Mouse (Mus musculus): ENCODE measurements around the gene Gm16181. TPM values are rescaled to one million over a fixed set of nuclear protein-coding genes. Genes with fewer than 3 reads are reported as not detected.

Gm16181 gene
- polyA plus RNA-seq, 1 experiment from 2014 or later, result 0.41 TPM

DNA sequence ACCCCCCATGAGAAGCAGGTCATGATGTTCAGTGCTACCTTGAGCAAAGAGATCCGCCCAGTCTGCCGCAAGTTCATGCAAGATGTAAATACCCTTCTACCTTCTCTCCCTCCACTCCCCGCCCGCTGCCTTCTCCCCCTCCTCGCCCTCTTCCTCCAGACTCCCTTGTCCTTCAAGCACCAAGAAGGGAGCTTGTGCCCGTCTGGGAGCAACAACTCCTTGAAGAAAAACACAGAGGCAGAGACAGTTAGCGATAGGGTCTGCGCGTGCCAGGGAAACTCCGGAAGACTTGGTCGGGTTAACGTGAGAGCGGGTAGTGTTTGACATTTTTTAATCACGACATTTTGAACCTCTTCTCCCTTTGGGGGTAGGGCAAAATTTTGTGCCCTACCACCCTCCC is 28.4 kb downstream of the Gm16181 start:
- H3K4me3 ChIP-seq (ENCODE audit: low read length), result no peak overlapping the region
- H3K9me3 ChIP-seq (replicated peaks; ENCODE audit: control insufficient read depth, low read length), result no peaks in the 10 kb centered on the region
- no peak overlapping the region for H3K9ac ChIP-seq (ENCODE audit: low read length)
- peaks cover 94% of the 10 kb centered on the region for H3K36me3 ChIP-seq (ENCODE audit: control insufficient read depth, insufficient read depth)
- no peaks in the 10 kb centered on the region for H3K27me3 ChIP-seq (ENCODE audit: control insufficient read depth, insufficient read depth, low read length)
- 86% methylated on average over 14 of the region's 14 CpGs for WGBS
- H3K4me2 ChIP-seq (ENCODE audit: low read depth, low read length), result no peak overlapping the region
- H3K27ac ChIP-seq (ENCODE audit: low read length), result no peak overlapping the region
- peaks cover 28% of the 10 kb centered on the region for H3K4me1 ChIP-seq (ENCODE audit: control insufficient read depth, insufficient read depth, low read length)
- no peak for ATAC-seq (replicated peaks; ENCODE audit: extremely low read depth, insufficient read depth, low FRiP score)

DNA sequence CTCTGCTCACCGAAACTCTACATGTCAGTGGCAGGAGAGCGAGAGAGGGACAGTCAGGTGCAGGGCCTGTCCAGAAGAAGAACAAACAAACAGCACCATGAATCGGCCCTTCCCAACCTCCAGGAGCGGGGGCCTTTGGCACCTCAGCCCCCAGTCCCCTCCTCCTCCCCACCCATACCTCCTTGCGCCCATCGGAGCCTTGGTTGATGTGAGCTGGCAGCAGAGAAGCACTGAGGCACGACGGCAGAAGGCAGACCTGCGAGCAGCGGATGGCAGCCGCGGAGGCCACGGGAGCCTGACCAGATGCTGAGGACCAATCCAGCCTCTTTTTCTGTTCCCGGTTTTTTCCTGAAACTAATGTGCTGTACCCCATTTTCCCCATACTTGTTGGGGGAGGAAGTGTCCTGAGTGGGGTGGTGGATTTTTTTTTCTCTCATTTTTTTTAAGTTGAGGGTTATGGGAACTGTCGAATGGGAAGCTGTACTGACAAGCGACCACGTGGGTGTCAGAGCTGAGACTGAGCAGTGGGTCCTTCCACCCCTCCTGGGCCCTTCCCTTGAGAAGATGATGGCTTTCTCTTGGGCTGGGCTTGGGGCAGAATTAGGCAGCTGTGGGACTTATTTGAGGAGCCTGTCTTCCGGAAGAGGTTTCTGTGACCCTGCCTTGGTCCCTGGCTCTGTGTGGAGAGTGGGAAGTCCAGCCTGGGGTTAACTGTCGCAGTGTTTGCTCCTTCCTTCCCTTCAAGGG is 29.0 kb downstream of the Gm16181 start:
- WGBS, result 85% methylated on average over 19 of the region's 19 CpGs
- ATAC-seq (replicated peaks; ENCODE audit: extremely low read depth, insufficient read depth, low FRiP score), result no peak
- H3K4me1 ChIP-seq (ENCODE audit: control insufficient read depth, insufficient read depth, low read length), result peaks cover 22% of the 10 kb centered on the region
- H3K9ac ChIP-seq (ENCODE audit: low read length), result no peak overlapping the region
- peaks cover 92% of the 10 kb centered on the region for H3K36me3 ChIP-seq (ENCODE audit: control insufficient read depth, insufficient read depth)
- H3K27ac ChIP-seq (ENCODE audit: low read length), result no peak overlapping the region
- H3K4me3 ChIP-seq (ENCODE audit: low read length), result no peak overlapping the region
- H3K4me2 ChIP-seq (ENCODE audit: low read depth, low read length), result no peak overlapping the region
- no peaks in the 10 kb centered on the region for H3K27me3 ChIP-seq (ENCODE audit: control insufficient read depth, insufficient read depth, low read length)
- no peaks in the 10 kb centered on the region for H3K9me3 ChIP-seq (replicated peaks; ENCODE audit: control insufficient read depth, low read length)

DNA sequence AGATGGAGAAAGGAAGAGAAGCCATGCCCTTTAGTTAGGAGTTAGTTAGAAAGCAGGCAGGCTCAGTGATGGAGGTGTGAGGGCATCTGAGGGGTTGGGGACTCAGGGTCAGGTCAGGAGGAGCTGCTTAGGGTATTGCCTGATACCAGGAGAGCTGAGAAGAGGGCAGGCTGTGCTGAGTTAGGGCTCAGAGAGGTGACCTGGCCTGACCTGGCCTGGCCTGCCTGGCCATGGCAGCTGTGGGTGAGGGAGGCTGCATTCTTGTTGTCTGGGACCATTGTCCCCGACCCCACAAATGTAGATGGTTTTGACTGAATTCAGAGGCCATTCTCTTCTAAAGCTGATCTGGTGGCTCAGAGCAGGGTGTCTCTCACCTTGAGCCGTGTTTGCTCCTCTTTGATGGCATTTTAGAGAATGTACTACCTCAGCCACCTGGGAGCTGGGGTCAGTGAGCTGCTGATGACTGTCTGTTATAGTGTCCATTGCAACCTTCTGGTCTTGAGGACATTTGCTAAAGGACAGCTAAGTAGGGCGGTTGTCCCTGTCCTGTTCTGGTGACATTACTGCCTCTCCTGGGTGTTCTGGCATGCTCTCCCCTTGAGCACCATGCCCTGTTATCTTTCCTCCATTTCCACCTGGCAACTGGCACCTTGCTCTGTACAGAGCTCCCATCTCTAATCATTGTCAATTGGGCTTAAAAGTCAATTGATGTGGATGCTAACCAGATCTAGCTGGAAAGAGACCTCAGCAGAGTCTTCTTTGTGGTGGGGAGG is 29.9 kb downstream of the Gm16181 start:
- no peaks in the 10 kb centered on the region for H3K9me3 ChIP-seq (replicated peaks; ENCODE audit: control insufficient read depth, low read length)

DNA sequence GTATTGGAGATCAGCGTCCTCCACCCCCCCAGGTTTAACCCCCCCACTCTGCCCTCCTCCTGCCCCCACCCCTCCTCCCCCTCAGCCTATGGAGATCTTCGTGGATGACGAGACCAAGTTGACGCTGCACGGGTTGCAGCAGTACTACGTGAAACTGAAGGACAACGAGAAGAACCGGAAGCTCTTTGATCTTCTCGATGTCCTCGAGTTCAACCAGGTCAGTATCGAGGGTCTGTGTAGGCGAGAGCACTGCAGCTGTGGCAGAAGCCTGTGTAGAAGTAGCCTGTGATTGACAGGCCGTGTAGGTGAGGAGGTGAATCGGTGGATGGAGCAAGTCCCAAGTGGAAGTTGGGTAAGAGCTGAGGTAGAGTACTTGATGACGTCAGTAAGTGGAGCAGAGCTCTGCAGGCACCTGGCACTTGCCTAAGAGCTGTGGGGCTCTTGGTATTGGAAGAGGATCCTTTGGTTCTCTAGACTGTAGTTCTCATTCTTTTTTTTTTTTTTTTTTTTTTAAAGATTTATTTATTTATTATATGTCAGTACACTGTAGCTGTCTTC is 30.6 kb downstream of the Gm16181 start:
- Histone ChIP-seq H3K36me3 (ENCODE audit: control insufficient read depth, insufficient read depth) (peaks cover 76% of the 10 kb centered on the region), H3K9ac (ENCODE audit: low read length) (no peak overlapping the region), H3K9me3 (replicated peaks; ENCODE audit: control insufficient read depth, low read length) (no peaks in the 10 kb centered on the region), H3K4me1 (ENCODE audit: control insufficient read depth, insufficient read depth, low read length) (peaks cover 6% of the 10 kb centered on the region), H3K27me3 (ENCODE audit: control insufficient read depth, insufficient read depth, low read length) (no peaks in the 10 kb centered on the region), H3K4me2 (ENCODE audit: low read depth, low read length) (no peak overlapping the region), H3K27ac (ENCODE audit: low read length) (no peak overlapping the region), H3K4me3 (ENCODE audit: low read length) (no peak overlapping the region)
- WGBS, result 70% methylated on average over 15 of the region's 15 CpGs
- no peak for ATAC-seq (replicated peaks; ENCODE audit: extremely low read depth, insufficient read depth, low FRiP score)

More for the DNA sequence above, 29.9 kb downstream of the Gm16181 start:
- H3K4me1 ChIP-seq (ENCODE audit: control insufficient read depth, insufficient read depth, low read length), result peaks cover 13% of the 10 kb centered on the region
- no peak for ATAC-seq (replicated peaks; ENCODE audit: extremely low read depth, insufficient read depth, low FRiP score)
- peaks cover 83% of the 10 kb centered on the region for H3K36me3 ChIP-seq (ENCODE audit: control insufficient read depth, insufficient read depth)
- WGBS, result 81% methylated on average over 3 of the region's 3 CpGs
- H3K4me2 ChIP-seq (ENCODE audit: low read depth, low read length), result no peak overlapping the region
- no peak overlapping the region for H3K4me3 ChIP-seq (ENCODE audit: low read length)
- no peaks in the 10 kb centered on the region for H3K27me3 ChIP-seq (ENCODE audit: control insufficient read depth, insufficient read depth, low read length)
- no peak overlapping the region for H3K27ac ChIP-seq (ENCODE audit: low read length)
- no peak overlapping the region for H3K9ac ChIP-seq (ENCODE audit: low read length)

DNA sequence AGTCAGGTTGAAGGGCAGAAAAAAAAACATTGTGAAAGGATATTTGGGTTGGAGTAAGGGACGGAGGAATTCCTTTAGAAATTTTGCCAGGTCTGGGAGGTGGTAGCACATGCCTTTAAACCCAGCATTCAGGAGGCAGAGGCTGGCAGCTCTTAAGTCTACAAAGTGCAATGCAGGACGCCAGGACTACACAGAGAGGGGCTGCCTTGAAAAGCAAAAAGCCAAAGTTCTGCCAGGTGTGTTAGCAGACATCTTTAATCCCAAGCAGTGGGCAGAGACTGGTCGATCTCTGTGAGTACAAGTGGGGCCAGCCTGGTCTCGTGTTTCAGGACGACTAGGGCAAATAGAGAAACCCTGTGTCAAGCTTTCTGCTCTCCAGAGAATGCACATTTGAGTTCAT is 31.3 kb downstream of the Gm16181 start:
- Histone ChIP-seq H3K27me3 (ENCODE audit: control insufficient read depth, insufficient read depth, low read length) (no peaks in the 10 kb centered on the region), H3K4me1 (ENCODE audit: control insufficient read depth, insufficient read depth, low read length) (peaks cover 5% of the 10 kb centered on the region; the same call in 1 of the 2 replicates), H3K4me3 (ENCODE audit: low read length) (no peak overlapping the region), H3K9ac (ENCODE audit: low read length) (no peak overlapping the region), H3K36me3 (ENCODE audit: control insufficient read depth, insufficient read depth) (peaks cover 69% of the 10 kb centered on the region), H3K9me3 (replicated peaks; ENCODE audit: control insufficient read depth, low read length) (no peaks in the 10 kb centered on the region), H3K27ac (ENCODE audit: low read length) (no peak overlapping the region), H3K4me2 (ENCODE audit: low read depth, low read length) (no peak overlapping the region)
- ATAC-seq (replicated peaks; ENCODE audit: extremely low read depth, insufficient read depth, low FRiP score), result no peak
- WGBS, result 78% methylated on average over 5 of the region's 5 CpGs

DNA sequence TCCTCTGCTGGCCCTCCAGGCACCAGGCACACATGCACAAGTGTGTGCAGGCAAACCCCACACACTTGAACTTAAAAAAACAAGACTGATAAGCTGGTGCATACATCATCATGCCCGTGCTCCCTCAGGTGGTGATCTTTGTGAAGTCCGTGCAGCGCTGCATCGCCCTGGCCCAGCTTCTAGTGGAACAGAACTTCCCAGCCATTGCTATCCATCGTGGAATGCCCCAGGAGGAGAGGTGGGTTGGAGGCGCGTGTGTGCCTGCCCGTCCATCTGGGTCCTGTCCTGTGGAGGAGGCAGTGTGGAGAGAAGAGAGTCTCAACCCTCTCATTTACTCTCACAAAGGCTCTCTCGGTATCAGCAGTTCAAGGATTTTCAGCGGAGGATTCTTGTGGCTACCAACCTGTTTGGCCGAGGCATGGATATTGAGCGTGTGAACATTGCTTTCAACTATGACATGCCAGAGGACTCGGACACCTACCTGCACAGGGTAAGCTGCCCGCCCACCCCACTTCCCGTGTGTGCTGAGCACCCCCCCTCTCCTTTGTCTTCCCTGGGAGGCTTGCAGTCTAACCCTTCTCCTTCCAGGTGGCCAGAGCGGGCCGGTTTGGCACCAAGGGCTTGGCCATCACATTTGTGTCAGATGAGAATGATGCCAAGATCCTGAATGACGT is 32.1 kb downstream of the Gm16181 start:
- Histone ChIP-seq H3K4me3 (ENCODE audit: low read length) (no peak overlapping the region), H3K27me3 (ENCODE audit: control insufficient read depth, insufficient read depth, low read length) (no peaks in the 10 kb centered on the region), H3K9ac (ENCODE audit: low read length) (no peak overlapping the region), H3K27ac (ENCODE audit: low read length) (no peak overlapping the region), H3K9me3 (replicated peaks; ENCODE audit: control insufficient read depth, low read length) (no peaks in the 10 kb centered on the region), H3K4me2 (ENCODE audit: low read depth, low read length) (no peak overlapping the region), H3K4me1 (ENCODE audit: control insufficient read depth, insufficient read depth, low read length) (peaks cover 1% of the 10 kb centered on the region; the same call in 1 of the 2 replicates), H3K36me3 (ENCODE audit: control insufficient read depth, insufficient read depth) (peaks cover 61% of the 10 kb centered on the region)
- no peak for ATAC-seq (replicated peaks; ENCODE audit: extremely low read depth, insufficient read depth, low FRiP score)
- WGBS, result 79% methylated on average over 18 of the region's 18 CpGs

DNA sequence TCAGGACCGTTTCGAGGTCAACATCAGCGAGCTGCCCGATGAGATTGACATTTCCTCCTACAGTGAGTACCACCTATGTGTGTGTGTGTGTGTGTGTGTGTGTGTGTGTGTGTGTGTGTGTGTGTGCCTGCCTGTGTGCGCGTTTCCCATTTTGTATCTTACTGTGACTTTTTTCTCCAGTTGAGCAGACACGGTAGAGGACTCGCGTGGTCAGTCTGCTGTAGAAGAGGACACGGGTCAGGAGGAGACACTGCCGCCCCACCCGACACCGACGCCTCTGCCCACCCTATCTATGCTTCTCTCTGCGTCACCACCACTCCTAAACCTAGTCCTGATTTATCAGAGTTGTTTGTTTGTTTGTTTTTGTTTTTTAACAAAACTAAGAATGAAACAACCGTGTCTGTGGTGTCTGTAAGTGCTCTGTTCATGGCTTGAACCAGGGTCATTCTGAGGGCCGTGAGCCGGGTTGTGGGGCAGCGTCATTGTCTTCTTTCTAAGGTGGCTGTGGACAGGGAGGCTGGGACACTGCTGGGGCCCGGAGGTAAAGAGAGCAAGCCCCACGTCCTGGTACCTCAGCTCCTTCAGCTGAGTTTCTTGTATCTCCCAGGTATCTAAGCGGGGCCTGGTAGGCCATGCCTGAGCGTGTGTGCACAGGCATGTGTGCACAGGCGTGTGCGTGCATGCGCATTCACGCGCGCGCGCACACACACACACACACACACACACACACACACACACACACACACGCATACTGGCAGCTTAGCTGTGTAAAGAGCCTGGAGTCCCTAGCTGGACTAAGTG is 32.9 kb downstream of the Gm16181 start:
- Histone ChIP-seq H3K4me1 (ENCODE audit: control insufficient read depth, insufficient read depth, low read length) (peaks cover 3% of the 10 kb centered on the region; the same call in 1 of the 2 replicates), H3K27ac (ENCODE audit: low read length) (no peak overlapping the region), H3K4me3 (ENCODE audit: low read length) (no peak overlapping the region), H3K4me2 (ENCODE audit: low read depth, low read length) (no peak overlapping the region), H3K9ac (ENCODE audit: low read length) (no peak overlapping the region), H3K9me3 (replicated peaks; ENCODE audit: control insufficient read depth, low read length) (no peaks in the 10 kb centered on the region), H3K36me3 (ENCODE audit: control insufficient read depth, insufficient read depth) (peaks cover 53% of the 10 kb centered on the region), H3K27me3 (ENCODE audit: control insufficient read depth, insufficient read depth, low read length) (no peaks in the 10 kb centered on the region)
- 83% methylated on average over 32 of the region's 32 CpGs for WGBS
- ATAC-seq (replicated peaks; ENCODE audit: extremely low read depth, insufficient read depth, low FRiP score), result no peak

DNA sequence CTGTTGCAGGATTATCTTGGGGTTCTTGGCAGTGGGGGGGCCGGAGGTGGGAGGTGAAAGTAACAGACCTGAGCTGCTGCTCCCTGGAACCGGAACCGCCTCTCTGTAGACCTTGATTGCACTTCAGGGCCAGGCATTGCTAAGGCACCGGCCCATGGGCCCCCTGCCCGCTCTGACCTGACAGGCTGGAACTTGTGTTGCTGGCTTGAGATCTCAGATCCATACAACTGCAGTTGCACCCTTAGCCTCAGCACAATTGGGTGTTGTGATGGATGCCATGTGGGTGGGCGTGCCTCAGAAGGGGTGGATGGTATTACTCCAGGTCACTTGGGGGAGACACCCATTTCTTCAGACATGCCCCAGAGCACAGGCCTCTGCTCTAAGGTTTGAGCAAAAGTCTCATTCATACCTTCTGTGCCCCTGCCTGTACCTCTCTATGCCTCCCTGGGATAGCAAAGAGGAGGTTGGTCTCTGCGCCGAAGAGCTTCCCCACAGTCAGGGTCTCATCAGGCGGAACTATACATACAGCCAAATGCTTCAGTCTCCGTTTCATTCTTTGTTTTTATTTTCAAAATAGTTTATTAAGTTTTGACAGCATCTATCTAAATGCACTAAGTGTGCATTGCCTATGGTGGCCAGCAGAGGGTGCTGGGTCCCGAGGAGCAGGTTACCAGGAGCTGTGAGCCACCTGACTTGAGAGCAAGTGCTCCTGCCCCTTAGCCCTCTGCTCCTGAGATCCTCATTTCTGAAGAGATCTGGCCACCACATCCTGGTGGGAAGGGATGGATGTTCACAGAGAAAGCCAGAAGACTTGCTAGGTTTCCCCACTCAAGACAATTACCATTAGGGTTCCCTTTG is 33.8 kb downstream of the Gm16181 start:
- H3K27me3 ChIP-seq (ENCODE audit: control insufficient read depth, insufficient read depth, low read length), result no peaks in the 10 kb centered on the region
- no peak overlapping the region for H3K4me3 ChIP-seq (ENCODE audit: low read length)
- H3K9me3 ChIP-seq (replicated peaks; ENCODE audit: control insufficient read depth, low read length), result no peaks in the 10 kb centered on the region
- no peak for ATAC-seq (replicated peaks; ENCODE audit: extremely low read depth, insufficient read depth, low FRiP score)
- H3K4me1 ChIP-seq (ENCODE audit: control insufficient read depth, insufficient read depth, low read length), result peaks cover 3% of the 10 kb centered on the region; the same call in 1 of the 2 replicates
- H3K36me3 ChIP-seq (ENCODE audit: control insufficient read depth, insufficient read depth), result peaks cover 44% of the 10 kb centered on the region
- H3K4me2 ChIP-seq (ENCODE audit: low read depth, low read length), result no peak overlapping the region
- no peak overlapping the region for H3K27ac ChIP-seq (ENCODE audit: low read length)
- WGBS, result 60% methylated on average over 11 of the region's 11 CpGs
- no peak overlapping the region for H3K9ac ChIP-seq (ENCODE audit: low read length)
